Mouse (Mus musculus): Measurements from ENCODE around the gene Dsp. TPM values are rescaled to one million over a fixed set of nuclear protein-coding genes. Genes with fewer than 3 reads are reported as not detected.

Dsp gene
- polyA plus RNA-seq, 2 experiments: 24.9 to 50.1 TPM

DNA sequence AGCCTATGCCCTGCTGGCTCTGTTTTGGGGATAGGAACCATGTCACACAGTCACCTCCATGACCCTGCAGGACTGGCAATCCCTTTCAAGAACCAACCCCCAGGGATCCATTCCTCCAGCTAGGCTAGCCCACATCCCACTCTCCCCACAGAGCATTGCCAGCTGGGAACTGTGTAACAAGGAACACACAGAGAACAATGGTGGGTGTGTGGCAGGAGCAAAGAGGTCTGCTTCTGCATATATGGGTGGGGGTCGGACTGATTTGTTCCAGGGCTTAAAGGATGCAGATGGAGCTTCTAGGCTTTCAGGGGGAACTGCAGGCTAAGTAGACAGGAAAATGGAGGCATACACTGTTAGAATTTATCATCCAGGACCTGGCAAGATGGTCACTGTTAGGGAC, 10.6 kb upstream of the Dsp start:
- Histone ChIP-seq H3K4me1 (ENCODE audit: control insufficient read depth, insufficient read depth, low read length) (peaks cover 3% of the 10 kb centered on the region; the same call in 1 of the 2 replicates), H3K36me3 (ENCODE audit: control insufficient read depth, insufficient read depth, low read length) (no peaks in the 10 kb centered on the region), H3K9me3 (ENCODE audit: control insufficient read depth, low read length) (no peaks in the 10 kb centered on the region), H3K27ac (replicated peaks; ENCODE audit: low read depth, low read length) (no peak overlapping the region), H3K27me3 (ENCODE audit: control insufficient read depth, insufficient read depth, low read length) (0 out of 2 replicates have a peak, but pooled peaks cover 4% of the 10 kb centered on the region), H3K9ac (ENCODE audit: low read depth, low read length, severe bottlenecking) (no peak overlapping the region), H3K4me2 (replicated peaks; ENCODE audit: low read depth, low read length, severe bottlenecking) (no peak overlapping the region), H3K4me3 (replicated peaks; ENCODE audit: low read length) (no peak overlapping the region)
- WGBS: 61% methylated on average over 1 of the region's 1 CpGs
- DNase-seq (ENCODE audit: low spot score): no peak
- TF ChIP-seq POLR2A (IDR thresholded peaks at IDR 0.05; ENCODE audit: borderline replicate concordance, extremely low read depth, insufficient read depth, insufficient read length): no peak
- ATAC-seq (ENCODE audit: low FRiP score, low read depth): no peak

DNA sequence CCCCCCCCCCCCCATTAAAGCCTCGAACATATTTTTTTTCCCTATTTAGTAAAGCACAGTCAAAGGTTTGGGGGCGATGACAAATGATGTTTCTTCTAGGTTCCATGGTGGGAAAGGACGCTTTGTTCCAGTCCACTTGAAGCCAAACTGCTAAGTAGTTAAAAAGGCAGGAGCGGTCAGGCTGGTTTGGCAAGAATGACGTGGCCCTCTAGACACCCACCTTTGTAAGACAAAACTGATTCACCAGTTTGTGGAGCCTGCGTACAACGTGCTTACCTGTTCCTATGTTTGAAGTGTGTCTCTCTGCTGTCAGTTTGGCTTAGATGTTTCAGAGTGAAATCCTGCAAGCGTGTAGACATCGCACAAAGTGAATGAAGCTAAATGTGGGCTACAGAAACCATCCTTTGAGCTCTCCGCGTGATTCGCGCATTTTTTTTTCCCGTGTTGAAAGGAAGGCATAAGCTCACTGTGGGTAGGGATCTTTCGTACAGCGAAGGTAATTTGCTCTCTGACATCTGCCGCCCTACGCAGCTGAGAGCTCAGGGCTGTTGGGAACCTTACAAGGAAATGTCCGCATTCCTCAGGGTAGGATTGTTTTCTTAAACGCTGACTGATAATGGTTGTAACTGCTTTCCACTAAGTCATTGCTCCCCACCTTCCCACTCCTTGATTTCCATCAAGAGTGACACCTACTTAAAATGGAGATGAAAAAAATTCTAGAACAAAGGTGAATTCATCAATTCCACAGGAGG, 6.0 kb upstream of the Dsp start:
- Histone ChIP-seq H3K9me3 (ENCODE audit: control insufficient read depth, low read length) (no peaks in the 10 kb centered on the region), H3K27ac (replicated peaks; ENCODE audit: low read depth, low read length) (no peak overlapping the region), H3K9ac (ENCODE audit: low read depth, low read length, severe bottlenecking) (0 out of 2 replicates have a peak overlapping the region, but pooled peaks have one; percentile 25), H3K36me3 (ENCODE audit: control insufficient read depth, insufficient read depth, low read length) (no peaks in the 10 kb centered on the region), H3K4me2 (replicated peaks; ENCODE audit: low read depth, low read length, severe bottlenecking) (peak overlapping the region; percentile 38), H3K27me3 (ENCODE audit: control insufficient read depth, insufficient read depth, low read length) (peaks cover 9% of the 10 kb centered on the region; the same call in 1 of the 2 replicates), H3K4me1 (ENCODE audit: control insufficient read depth, insufficient read depth, low read length) (peaks cover 3% of the 10 kb centered on the region; the same call in 1 of the 2 replicates), H3K4me3 (replicated peaks; ENCODE audit: low read length) (peak overlapping the region; percentile 19)
- WGBS: 10% methylated on average over 20 of the region's 20 CpGs
- no peak for TF ChIP-seq POLR2A (IDR thresholded peaks at IDR 0.05; ENCODE audit: borderline replicate concordance, extremely low read depth, insufficient read depth, insufficient read length)
- ATAC-seq (ENCODE audit: low FRiP score, low read depth): no peak
- DNase-seq (ENCODE audit: low spot score): peak; percentile 66

DNA sequence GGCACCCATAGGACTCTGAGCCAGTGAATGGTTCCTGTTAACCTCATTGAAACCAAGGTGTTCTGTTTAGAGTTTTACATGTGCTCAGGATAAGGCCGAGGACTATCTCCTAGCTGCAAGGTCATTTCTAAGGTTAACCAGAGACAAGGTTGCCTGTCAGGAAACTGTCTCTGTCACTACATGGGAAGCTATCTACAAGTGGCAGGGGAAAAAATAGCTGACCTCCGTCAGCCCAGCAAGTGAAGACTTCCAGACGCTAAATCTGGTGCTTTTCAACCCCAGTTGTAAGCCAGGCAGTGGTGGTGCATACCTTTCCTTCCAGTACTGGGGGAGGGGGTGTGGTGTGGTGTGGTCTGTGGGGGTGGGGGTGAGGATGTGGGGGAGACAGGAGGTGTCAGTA, 2.7 kb upstream of the Dsp start:
- no peak for TF ChIP-seq POLR2A (IDR thresholded peaks at IDR 0.05; ENCODE audit: borderline replicate concordance, extremely low read depth, insufficient read depth, insufficient read length)
- Histone ChIP-seq H3K36me3 (ENCODE audit: control insufficient read depth, insufficient read depth, low read length) (no peaks in the 10 kb centered on the region), H3K9ac (ENCODE audit: low read depth, low read length, severe bottlenecking) (no peak overlapping the region), H3K4me1 (ENCODE audit: control insufficient read depth, insufficient read depth, low read length) (peaks cover 18% of the 10 kb centered on the region), H3K27ac (replicated peaks; ENCODE audit: low read depth, low read length) (no peak overlapping the region), H3K4me2 (replicated peaks; ENCODE audit: low read depth, low read length, severe bottlenecking) (no peak overlapping the region), H3K9me3 (ENCODE audit: control insufficient read depth, low read length) (no peaks in the 10 kb centered on the region), H3K27me3 (ENCODE audit: control insufficient read depth, insufficient read depth, low read length) (peaks cover 34% of the 10 kb centered on the region), H3K4me3 (replicated peaks; ENCODE audit: low read length) (no peak overlapping the region)
- no peak for ATAC-seq (ENCODE audit: low FRiP score, low read depth)
- DNase-seq (ENCODE audit: low spot score): no peak
- whole genome bisulfite sequencing: 42% methylated on average over 3 of the region's 3 CpGs

DNA sequence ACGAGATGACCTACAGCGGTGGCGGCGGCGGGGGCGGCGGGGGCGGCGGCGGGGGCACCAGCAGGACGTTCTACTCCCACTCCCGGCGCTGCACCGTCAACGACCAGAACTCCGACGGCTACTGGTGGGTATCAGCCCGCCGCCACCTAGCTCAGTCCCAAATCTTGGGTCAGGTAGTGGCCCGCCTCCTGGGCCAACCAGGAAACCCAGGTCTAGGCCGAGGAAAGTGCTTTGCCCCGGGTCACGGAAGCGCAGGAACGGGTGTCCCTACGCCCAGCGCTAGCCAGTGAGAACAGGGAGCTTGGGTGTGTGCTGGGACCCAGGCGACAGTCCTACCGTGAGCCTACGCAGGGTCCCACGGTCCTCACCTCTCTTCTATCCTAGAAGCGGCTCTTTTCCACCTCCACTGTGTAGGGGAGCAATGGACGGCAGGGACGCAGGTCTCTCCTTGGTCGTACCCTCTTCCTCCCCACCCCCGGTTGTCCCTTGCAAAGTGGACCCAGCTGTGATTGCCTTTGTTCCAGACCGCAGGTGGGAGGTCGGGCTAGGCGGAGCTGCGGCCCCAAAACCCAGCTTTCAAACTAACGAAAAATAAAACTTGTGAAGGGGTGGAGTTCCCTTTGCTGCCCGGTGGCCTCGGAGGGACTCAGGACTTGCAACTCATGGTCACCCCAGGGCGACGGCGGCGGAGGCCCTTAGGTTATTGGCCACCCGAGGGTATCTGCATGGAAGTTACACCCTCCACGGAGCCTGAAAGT, 756 bp downstream of the Dsp start:
- Histone ChIP-seq H3K4me1 (ENCODE audit: control insufficient read depth, insufficient read depth, low read length) (peaks cover 15% of the 10 kb centered on the region), H3K27me3 (ENCODE audit: control insufficient read depth, insufficient read depth, low read length) (peaks cover 29% of the 10 kb centered on the region), H3K9ac (ENCODE audit: low read depth, low read length, severe bottlenecking) (peak overlapping the region; percentile 58), H3K36me3 (ENCODE audit: control insufficient read depth, insufficient read depth, low read length) (no peaks in the 10 kb centered on the region), H3K27ac (replicated peaks; ENCODE audit: low read depth, low read length) (no peak overlapping the region), H3K4me3 (replicated peaks; ENCODE audit: low read length) (peak overlapping the region; percentile 47), H3K4me2 (replicated peaks; ENCODE audit: low read depth, low read length, severe bottlenecking) (peak overlapping the region; percentile 88), H3K9me3 (ENCODE audit: control insufficient read depth, low read length) (no peaks in the 10 kb centered on the region)
- under 1% methylated on average over 49 of the region's 49 CpGs for WGBS
- no peak for TF ChIP-seq POLR2A (IDR thresholded peaks at IDR 0.05; ENCODE audit: borderline replicate concordance, extremely low read depth, insufficient read depth, insufficient read length)
- ATAC-seq (ENCODE audit: low FRiP score, low read depth) (no peak; the same call in 1 of the 2 replicates), DNase-seq (ENCODE audit: low spot score) (no peak)

DNA sequence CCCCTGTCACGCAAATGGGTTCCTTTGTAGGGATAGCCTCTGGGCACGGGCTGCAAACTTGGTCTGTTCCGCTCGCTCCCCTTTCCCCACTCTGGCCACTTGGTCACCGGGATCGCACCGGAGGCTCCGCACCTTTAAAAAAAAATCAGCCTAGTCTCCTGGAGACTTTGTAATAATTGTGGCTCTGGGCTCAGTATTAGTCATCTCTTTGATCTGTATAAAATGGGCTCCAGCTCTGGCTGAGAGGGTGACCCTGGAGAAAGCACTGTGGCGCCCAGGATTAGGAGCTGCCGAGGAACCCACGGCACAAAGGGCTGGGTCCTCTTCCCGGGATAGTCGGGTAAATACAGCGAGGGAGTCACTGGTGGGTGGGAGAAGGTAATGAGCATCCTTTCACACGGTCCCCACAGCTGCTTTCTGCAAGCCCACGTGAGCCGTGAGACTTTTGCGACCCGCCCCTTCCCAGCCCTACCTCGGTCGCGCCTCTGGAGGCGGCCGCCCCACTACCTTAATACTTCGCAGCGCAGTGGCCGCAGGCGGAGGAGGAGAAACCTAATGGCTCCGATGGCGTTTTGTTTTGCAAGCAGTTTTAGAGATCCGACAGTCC, 1.4 kb downstream of the Dsp start:
- H3K27ac ChIP-seq (replicated peaks; ENCODE audit: low read depth, low read length): no peak overlapping the region
- H3K9me3 ChIP-seq (ENCODE audit: control insufficient read depth, low read length): no peaks in the 10 kb centered on the region
- 0 out of 2 replicates have a peak overlapping the region, but pooled peaks have one; percentile 58 for H3K9ac ChIP-seq (ENCODE audit: low read depth, low read length, severe bottlenecking)
- peaks cover 15% of the 10 kb centered on the region for H3K4me1 ChIP-seq (ENCODE audit: control insufficient read depth, insufficient read depth, low read length)
- 0 out of 2 replicates have a peak, but pooled peaks have one; percentile 17 for ATAC-seq (ENCODE audit: low FRiP score, low read depth)
- WGBS: under 1% methylated on average over 31 of the region's 31 CpGs
- peaks cover 29% of the 10 kb centered on the region for H3K27me3 ChIP-seq (ENCODE audit: control insufficient read depth, insufficient read depth, low read length)
- TF ChIP-seq POLR2A (IDR thresholded peaks at IDR 0.05; ENCODE audit: borderline replicate concordance, extremely low read depth, insufficient read depth, insufficient read length): no peak
- peak; percentile 59 for DNase-seq (ENCODE audit: low spot score)
- peak overlapping the region; percentile 47 for H3K4me3 ChIP-seq (replicated peaks; ENCODE audit: low read length)
- no peaks in the 10 kb centered on the region for H3K36me3 ChIP-seq (ENCODE audit: control insufficient read depth, insufficient read depth, low read length)
- peak overlapping the region; percentile 88 for H3K4me2 ChIP-seq (replicated peaks; ENCODE audit: low read depth, low read length, severe bottlenecking)

Measured in limb, embryonic 14.5 days (tissue).